Mouse (Mus musculus) bone marrow, adult 2 months (tissue): Measurements from ENCODE around the gene Spindoc.

Experiments used
- CTCF ChIP-seq: fragments of 200-500 bp; IDR thresholded peaks from 2 replicates; pipeline ENCODE4 v1.5.1; 2011; ENCODE audit warnings: low read length, control low read depth; ENCODE audit not compliant: control insufficient read depth, insufficient read depth
- POLR2A ChIP-seq: fragments of 200-500 bp; IDR thresholded peaks from 2 replicates; pipeline ENCODE4 v1.6.1; 2011; ENCODE audit warnings: low read depth, mild to moderate bottlenecking, control low read depth, low read length, borderline replicate concordance; ENCODE audit not compliant: control insufficient read depth

DNA sequence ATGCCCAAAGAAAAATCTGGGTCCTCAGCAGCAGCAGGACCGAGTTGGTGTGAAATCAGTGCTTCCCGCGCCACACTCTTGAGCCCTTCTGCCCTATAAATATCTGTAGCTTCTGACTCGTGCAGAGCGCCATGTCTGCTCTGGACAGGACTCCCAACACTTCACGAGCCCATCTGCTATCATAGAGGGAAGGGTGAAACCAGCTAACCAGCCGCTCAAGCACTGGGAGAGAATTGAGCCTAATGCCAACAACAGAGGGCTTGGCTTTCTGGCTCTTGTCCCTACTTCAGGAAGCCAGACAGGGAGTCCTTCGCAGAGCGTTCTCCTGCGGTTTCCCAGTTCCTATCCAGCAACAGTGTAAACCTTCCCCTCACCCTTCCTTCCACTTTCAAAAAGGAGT lies 71.5 kb downstream of the Spindoc start:
- TF ChIP-seq POLR2A (no peak), CTCF (no peak)
